Mouse (Mus musculus): ENCODE measurements at regions not wholly inside any gene's neighbourhood (a gene's known extent, or its start where the extent isn't known, plus 50 kb on each side); places are given as distances from the start of the nearest gene placed in this dataset.
"Not testable (repeated sequence)": the region's sequence is repeated elsewhere in the genome, so short reads cannot be mapped to it uniquely, and the experiment has no call there.

DNA sequence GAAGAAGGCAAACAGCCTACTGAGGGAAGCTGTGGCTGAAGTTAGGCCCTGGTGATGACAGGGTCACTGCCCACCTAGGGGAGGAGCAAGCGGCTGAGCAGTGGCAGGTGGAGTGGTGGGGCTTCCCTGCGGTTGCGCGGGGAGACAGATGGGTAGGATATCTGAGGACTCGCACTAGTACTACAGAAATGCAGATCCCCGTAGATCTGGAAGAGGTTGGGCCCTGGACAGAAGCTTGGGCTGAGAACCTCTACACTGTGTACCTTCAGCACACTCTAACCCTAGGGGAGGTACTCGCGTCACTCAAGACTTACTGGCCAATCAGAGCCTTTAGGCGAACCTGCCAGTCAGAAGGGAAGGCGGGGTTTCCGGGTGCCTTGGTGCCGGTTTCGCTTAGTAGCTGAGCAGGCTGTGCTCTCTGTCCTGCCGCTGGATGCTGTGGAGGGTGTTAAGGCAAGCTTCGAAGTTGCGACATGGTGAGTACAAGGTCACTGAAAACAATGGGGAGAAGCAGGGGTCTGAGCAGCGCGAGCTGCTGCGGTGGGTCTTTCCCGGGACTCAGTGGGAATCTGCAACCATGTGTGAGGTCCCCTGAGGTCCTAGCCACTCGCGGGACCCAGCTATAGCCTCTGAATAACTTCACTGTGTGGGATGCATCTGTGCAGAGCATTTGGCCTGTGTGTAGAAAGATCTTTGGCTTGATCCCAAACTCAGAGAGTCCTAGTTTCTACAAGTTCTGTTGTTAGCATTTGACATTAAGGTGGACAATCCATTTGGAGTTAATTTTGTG, 56.7 kb upstream of the Gm15446 start:
- peaks cover 7% of the 10 kb centered on the region; the same call in 1 of the 2 replicates for H3K4me1 ChIP-seq (ENCODE audit: insufficient read depth, low read depth, low read length)
- no peaks in the 10 kb centered on the region for H3K9me3 ChIP-seq (replicated peaks)
- ATAC-seq (ENCODE audit: extremely low read depth, insufficient number of reproducible peaks, low FRiP score, poor library complexity, severe bottlenecking) (peak; percentile 99), DNase-seq (ENCODE audit: low spot score) (peak; percentile 65)
- TF ChIP-seq GATA2 (IDR thresholded peaks at IDR 0.05; ENCODE audit: borderline replicate concordance, low read depth, low read length) (no peak), GATA1 (IDR thresholded peaks at IDR 0.05; ENCODE audit: borderline replicate concordance, low read length) (no peak), CTCF (IDR thresholded peaks at IDR 0.05; ENCODE audit: low read depth, low read length) (no peak), POLR2AphosphoS5 (IDR thresholded peaks at IDR 0.05; ENCODE audit: insufficient replicate concordance, low read depth, low read length) (no peak), TAL1 (conservative IDR thresholded peaks at IDR 0.05; ENCODE audit: low read depth, low read length) (no peak)
- H3K4me3 ChIP-seq (ENCODE audit: low read depth, low read length): peak overlapping the region; percentile 79
- H3K36me3 ChIP-seq (replicated peaks): no peaks in the 10 kb centered on the region
- no peaks in the 10 kb centered on the region for H3K27me3 ChIP-seq (ENCODE audit: insufficient read depth, low read length)

DNA sequence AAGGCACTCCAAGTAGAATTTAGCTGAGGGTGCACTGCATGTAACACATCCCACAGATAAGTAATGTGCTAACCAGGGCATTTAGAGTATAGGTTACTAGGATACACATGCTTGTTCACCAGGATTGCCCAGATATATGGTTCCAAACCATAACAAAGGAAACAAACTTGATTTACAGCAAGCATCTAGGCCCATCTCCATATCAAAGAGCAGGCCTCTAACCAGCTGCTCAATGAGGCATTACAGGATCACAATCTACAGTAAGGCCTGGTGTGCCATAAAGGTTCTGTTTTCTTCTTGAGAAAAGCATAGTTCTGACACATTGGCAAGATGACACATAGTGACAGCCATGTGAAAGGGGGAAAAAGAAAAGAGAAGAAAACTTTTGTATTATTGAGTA, 56.0 kb upstream of the Gm15446 start:
- not testable (repeated sequence) for H3K36me3 ChIP-seq (replicated peaks); H3K4me1 ChIP-seq (ENCODE audit: insufficient read depth, low read depth, low read length); ATAC-seq (ENCODE audit: extremely low read depth, insufficient number of reproducible peaks, low FRiP score, poor library complexity, severe bottlenecking); H3K9me3 ChIP-seq (replicated peaks); H3K27me3 ChIP-seq (ENCODE audit: insufficient read depth, low read length); DNase-seq (ENCODE audit: low spot score)
- H3K4me3 ChIP-seq (ENCODE audit: low read depth, low read length): peak overlapping the region; percentile 79

All from G1E (cell line).